Mouse (Mus musculus): ENCODE results near the gene Shbg. TPM values are rescaled to one million over a fixed set of nuclear protein-coding genes. Genes with fewer than 3 reads are reported as not detected.
A peak's percentile ranks its signal among the peaks of the same experiment; 100 is the strongest.

Shbg gene
- polyA plus RNA-seq, 1 experiment from 2014 or later, result not detected

- no peak overlapping the region for H3K4me3 ChIP-seq
- no peaks in the 10 kb centered on the region for H3K9me3 ChIP-seq
- H3K36me3 ChIP-seq, result peaks cover 85% of the 10 kb centered on the region
- no peak overlapping the region for H3K4me2 ChIP-seq (replicated peaks)
- 89% methylated on average over 3 of the region's 3 CpGs for WGBS
- H3K4me1 ChIP-seq, result no peaks in the 10 kb centered on the region
- H3K27ac ChIP-seq, result no peak overlapping the region
- no peak for ATAC-seq (ENCODE audit: low FRiP score, low read depth)
- H3K9ac ChIP-seq, result no peak overlapping the region
- no peaks in the 10 kb centered on the region for H3K27me3 ChIP-seq
Measured at GRCm38 (mm10) chr11:69591424-69591823, 26.3 kb downstream of the Shbg start.

DNA sequence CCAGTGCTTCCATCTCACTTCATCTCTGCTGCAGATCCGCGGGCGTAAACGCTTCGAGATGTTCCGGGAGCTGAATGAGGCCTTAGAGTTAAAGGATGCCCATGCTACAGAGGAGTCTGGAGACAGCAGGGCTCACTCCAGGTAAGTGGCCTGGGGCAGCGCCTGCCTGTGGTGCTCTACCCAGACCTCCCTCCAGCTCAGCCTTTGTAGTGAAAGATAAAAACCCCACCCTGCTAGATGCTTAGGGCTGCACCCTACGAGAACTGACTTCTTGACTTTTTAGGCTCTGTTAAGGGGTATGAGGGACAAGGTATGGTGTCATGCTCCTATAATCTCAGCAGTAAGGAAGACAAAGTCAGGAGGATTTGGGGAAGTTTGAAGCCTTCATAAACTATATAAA, 27.1 kb downstream of the Shbg start:
- Histone ChIP-seq H3K9ac (no peak overlapping the region), H3K36me3 (peaks cover 85% of the 10 kb centered on the region), H3K9me3 (no peaks in the 10 kb centered on the region), H3K27me3 (no peaks in the 10 kb centered on the region), H3K4me2 (replicated peaks) (no peak overlapping the region), H3K27ac (no peak overlapping the region), H3K4me1 (no peaks in the 10 kb centered on the region), H3K4me3 (no peak overlapping the region)
- WGBS, result 91% methylated on average over 8 of the region's 8 CpGs
- ATAC-seq (ENCODE audit: low FRiP score, low read depth), result no peak

- ATAC-seq (ENCODE audit: low FRiP score, low read depth), result no peak
- H3K4me1 ChIP-seq, result no peaks in the 10 kb centered on the region
- H3K9me3 ChIP-seq, result no peaks in the 10 kb centered on the region
- H3K9ac ChIP-seq, result no peak overlapping the region
- H3K27ac ChIP-seq, result no peak overlapping the region
- H3K4me2 ChIP-seq (replicated peaks), result no peak overlapping the region
- H3K36me3 ChIP-seq, result peaks cover 77% of the 10 kb centered on the region
- no peak overlapping the region for H3K4me3 ChIP-seq
- WGBS, result 92% methylated on average over 22 of the region's 22 CpGs
- H3K27me3 ChIP-seq, result no peaks in the 10 kb centered on the region
Measured at GRCm38 (mm10) chr11:69589207-69589834, 28.4 kb downstream of the Shbg start.

DNA sequence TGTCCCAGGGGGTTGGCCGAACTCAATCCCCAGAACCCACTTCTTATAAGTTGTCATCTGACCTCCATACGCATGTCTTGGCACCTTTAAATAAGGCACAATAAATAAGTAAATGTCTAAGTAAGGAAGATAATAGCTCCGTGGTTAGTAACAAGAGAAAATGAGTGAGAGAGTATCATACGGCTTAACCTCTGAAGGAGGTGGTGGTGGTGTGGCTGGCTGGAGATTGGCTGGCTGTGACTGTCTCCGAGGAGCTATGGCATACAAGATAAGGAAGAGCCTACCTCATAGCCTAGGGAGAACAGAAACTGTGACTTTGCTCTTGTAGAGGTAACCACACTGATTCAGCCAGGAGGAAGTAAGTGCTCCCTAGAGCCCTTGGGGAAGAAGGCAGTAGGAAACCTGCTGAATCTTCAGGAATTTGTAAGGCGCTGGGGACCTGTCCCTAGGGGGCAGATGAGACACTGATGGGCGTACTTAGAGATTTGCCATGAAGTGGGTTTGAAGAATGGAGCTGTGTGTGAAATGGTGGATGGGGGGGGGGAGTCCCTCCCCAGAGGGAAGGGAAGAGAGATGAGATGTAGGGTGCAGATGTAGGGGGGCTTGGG, 31.9 kb downstream of the Shbg start:
- H3K36me3 ChIP-seq, result peaks cover 56% of the 10 kb centered on the region
- H3K4me2 ChIP-seq (replicated peaks), result no peak overlapping the region
- H3K9ac ChIP-seq, result no peak overlapping the region
- H3K27me3 ChIP-seq, result no peaks in the 10 kb centered on the region
- H3K9me3 ChIP-seq, result no peaks in the 10 kb centered on the region
- H3K4me3 ChIP-seq, result no peak overlapping the region
- ATAC-seq (ENCODE audit: low FRiP score, low read depth), result no peak
- no peak overlapping the region for H3K27ac ChIP-seq
- 81% methylated on average over 7 of the region's 7 CpGs for WGBS
- peaks cover 15% of the 10 kb centered on the region for H3K4me1 ChIP-seq

DNA sequence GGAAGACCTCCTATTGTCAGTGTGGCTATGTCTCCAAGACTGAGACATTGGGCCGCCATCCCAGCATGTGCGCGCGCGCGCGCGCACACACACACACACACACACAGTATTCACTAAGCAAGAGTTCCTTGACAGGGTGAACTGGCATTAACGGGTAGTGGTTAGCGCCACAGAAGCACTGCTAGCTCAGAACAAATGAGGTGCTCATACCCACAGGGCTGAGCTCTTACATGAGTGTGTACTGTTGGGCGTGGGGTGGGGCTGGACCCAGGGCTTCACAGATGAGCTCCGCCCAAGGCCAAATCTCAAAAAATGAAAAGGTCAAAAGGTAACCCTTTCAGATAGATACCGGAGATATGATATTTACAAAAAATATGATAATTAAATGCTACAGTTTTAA, 32.8 kb downstream of the Shbg start:
- Histone ChIP-seq H3K27ac (no peak overlapping the region), H3K4me2 (replicated peaks) (no peak overlapping the region), H3K4me3 (no peak overlapping the region), H3K9me3 (no peaks in the 10 kb centered on the region), H3K9ac (no peak overlapping the region), H3K36me3 (peaks cover 47% of the 10 kb centered on the region), H3K4me1 (peaks cover 15% of the 10 kb centered on the region), H3K27me3 (no peaks in the 10 kb centered on the region)
- WGBS, result 92% methylated on average over 13 of the region's 13 CpGs
- ATAC-seq (ENCODE audit: low FRiP score, low read depth), result no peak

DNA sequence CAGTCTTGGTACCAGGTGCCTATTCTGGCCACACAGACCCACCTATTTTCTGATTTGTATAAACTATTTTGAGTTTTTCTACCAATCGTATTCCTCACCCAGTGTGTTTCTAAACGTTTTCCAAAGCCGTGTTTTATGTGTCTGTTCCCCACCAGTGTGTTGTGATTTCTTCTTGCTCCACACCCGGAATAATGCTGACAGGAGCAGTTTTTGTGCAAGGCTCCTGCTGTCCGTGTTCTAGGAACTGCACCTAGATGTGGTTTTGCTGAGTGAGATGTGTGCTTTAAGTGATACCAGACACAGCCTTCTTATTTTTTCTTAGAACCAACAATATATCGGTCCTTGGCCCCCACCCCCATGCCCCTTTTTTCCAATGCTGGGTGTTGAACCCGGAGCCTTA, 33.7 kb downstream of the Shbg start:
- 79% methylated on average over 7 of the region's 7 CpGs for WGBS
- no peak for ATAC-seq (ENCODE audit: low FRiP score, low read depth)
- peaks cover 37% of the 10 kb centered on the region for H3K36me3 ChIP-seq

DNA sequence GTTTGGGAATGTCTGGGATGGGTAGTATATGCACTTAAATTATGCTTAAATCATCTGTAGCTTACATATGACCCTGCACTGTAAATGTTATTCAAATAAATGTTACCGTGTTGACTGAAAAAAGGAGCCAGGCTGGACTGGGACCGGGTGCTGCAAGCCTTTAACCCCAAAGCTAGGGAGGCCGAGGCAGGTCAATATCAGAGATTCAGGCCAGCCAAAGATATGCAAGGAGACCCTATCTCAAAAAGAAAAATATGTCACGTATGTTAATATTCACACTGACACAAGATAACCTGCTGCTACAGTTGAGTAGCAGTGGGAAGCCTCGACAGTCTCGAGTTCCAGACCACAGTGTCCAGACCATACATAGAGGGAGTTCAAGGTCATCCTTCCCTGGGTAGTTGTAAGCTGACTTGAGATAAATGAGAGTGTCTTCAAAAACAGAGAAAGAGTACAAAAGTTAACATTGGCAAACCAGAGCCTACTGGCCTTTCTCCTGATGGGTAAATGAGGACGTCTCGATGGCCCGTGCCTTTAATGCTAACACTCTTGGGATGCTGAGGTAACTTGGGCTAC, 35.4 kb downstream of the Shbg start:
- H3K27me3 ChIP-seq, result no peaks in the 10 kb centered on the region
- H3K4me3 ChIP-seq, result peak overlapping the region; percentile 87
- H3K27ac ChIP-seq, result no peak overlapping the region
- peak overlapping the region; percentile 86 for H3K9ac ChIP-seq
- peak overlapping the region; percentile 76 for H3K4me2 ChIP-seq (replicated peaks)
- WGBS, result 70% methylated on average over 9 of the region's 9 CpGs
- H3K4me1 ChIP-seq, result peaks cover 28% of the 10 kb centered on the region
- no peak for ATAC-seq (ENCODE audit: low FRiP score, low read depth)
- H3K36me3 ChIP-seq, result peaks cover 21% of the 10 kb centered on the region
- H3K9me3 ChIP-seq, result no peaks in the 10 kb centered on the region

More for the DNA sequence above, 33.7 kb downstream of the Shbg start:
- Histone ChIP-seq H3K4me2 (replicated peaks) (no peak overlapping the region), H3K27ac (no peak overlapping the region), H3K9me3 (no peaks in the 10 kb centered on the region), H3K9ac (no peak overlapping the region), H3K4me3 (no peak overlapping the region), H3K27me3 (no peaks in the 10 kb centered on the region), H3K4me1 (peaks cover 15% of the 10 kb centered on the region)

GRCm38 (mm10) chr11:69581814-69582213, 35.9 kb downstream of the Shbg start:
- Histone ChIP-seq H3K27me3 (no peaks in the 10 kb centered on the region), H3K9ac (peak overlapping the region; percentile 86), H3K36me3 (peaks cover 20% of the 10 kb centered on the region; the same call in 1 of the 2 replicates), H3K9me3 (no peaks in the 10 kb centered on the region), H3K4me1 (peaks cover 33% of the 10 kb centered on the region), H3K4me3 (peak overlapping the region; percentile 87), H3K27ac (peak overlapping the region; percentile 97), H3K4me2 (replicated peaks) (peak overlapping the region; percentile 76)
- ATAC-seq (ENCODE audit: low FRiP score, low read depth), result no peak
- WGBS, result 1% methylated on average over 8 of the region's 8 CpGs

DNA sequence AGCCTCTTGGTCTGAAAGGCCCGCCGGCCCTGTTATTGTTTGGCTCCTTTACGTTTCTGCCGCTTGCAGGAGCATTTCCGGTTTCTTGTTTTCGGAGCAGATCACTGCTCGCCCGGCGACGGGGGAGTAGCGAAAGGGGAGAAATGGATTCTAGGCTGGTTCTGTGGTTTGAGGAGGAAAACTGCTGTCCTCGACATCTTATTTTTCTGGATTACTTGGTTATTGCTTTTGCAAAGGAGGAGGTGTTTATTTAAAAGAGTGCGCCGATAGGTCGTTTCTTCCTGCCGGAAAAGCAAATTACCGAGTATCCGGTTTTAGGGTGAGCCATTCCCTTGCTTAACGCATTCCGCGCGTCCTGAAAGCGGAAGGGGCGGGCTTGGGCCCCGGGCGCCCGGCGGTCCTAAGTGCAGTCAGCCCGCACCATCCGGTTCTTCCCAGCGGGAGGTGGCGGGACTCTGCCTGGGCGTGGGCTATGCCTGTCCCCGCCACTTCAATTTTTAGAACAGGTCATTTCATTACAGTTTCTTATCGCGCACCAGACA, 36.5 kb downstream of the Shbg start:
- H3K36me3 ChIP-seq, result peaks cover 16% of the 10 kb centered on the region; the same call in 1 of the 2 replicates
- peak overlapping the region; percentile 76 for H3K4me2 ChIP-seq (replicated peaks)
- peak overlapping the region; percentile 86 for H3K9ac ChIP-seq
- peak overlapping the region; percentile 87 for H3K4me3 ChIP-seq
- peak; percentile 85 for ATAC-seq (ENCODE audit: low FRiP score, low read depth)
- H3K27ac ChIP-seq, result peak overlapping the region; percentile 97
- H3K9me3 ChIP-seq, result no peaks in the 10 kb centered on the region
- peaks cover 39% of the 10 kb centered on the region for H3K4me1 ChIP-seq
- no peaks in the 10 kb centered on the region for H3K27me3 ChIP-seq
- under 1% methylated on average over 36 of the region's 36 CpGs for WGBS

DNA sequence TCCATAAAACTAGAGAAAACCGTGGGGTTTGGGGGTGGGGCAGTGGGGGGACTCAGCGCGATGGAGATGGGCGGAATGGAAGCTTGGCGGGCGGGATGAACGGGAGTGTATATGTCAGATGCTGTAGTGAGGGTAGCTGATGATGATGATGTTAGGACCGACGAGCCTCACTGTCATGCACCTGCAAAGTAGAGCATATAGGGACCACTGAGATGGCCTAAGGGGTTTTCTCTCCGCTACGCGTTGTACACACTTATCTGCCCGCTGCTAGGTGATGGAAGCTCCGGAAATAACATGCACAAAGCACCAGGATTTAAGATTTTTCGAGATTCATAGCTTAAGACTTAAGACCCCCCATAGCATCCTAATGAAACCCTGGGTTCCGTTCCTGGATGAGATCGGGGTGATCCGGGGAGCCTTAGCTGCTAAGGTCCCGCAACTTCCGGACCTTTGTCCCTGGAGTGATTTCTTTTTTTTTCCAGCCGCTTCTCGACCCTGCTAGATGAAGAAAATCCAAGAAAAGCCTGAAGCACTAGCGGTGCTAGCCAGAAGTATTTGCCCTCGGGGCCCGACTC, 37.0 kb downstream of the Shbg start:
- peak overlapping the region; percentile 76 for H3K4me2 ChIP-seq (replicated peaks)
- peak overlapping the region; percentile 97 for H3K27ac ChIP-seq
- H3K4me1 ChIP-seq, result peaks cover 43% of the 10 kb centered on the region
- H3K9me3 ChIP-seq, result no peaks in the 10 kb centered on the region
- peak overlapping the region; percentile 87 for H3K4me3 ChIP-seq
- H3K36me3 ChIP-seq, result peaks cover 16% of the 10 kb centered on the region; the same call in 1 of the 2 replicates
- no peaks in the 10 kb centered on the region for H3K27me3 ChIP-seq
- ATAC-seq (ENCODE audit: low FRiP score, low read depth), result no peak
- peak overlapping the region; percentile 86 for H3K9ac ChIP-seq
- under 1% methylated on average over 25 of the region's 25 CpGs for WGBS

DNA sequence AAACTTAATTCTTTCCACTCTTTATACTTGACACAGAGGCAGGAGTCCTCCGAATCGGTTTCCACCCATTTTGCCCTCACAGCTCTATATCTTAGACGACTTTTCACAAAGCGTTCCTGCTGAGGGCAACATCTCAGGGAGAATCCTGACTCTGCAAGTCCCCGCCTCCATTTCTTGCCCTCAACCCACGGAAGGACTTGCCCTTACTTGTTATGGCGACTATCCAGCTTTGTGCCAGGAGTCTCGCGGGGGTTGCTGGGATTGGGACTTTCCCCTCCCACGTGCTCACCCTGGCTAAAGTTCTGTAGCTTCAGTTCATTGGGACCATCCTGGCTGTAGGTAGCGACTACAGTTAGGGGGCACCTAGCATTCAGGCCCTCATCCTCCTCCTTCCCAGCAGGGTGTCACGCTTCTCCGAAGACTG, 37.6 kb downstream of the Shbg start, which contains the start of the genes Wrap53 and Trp53:
TSS of gene Wrap53 (minus strand) at position 165 of the 424 bp plus-strand sequence.
TSS of gene Trp53 (plus strand) at position 269 of the 424 bp plus-strand sequence.
- Histone ChIP-seq H3K4me1 (peaks cover 43% of the 10 kb centered on the region), H3K4me3 (peak within 1 kb of the TSS; percentile 87), H3K27me3 (no peaks in the 10 kb centered on the region), H3K36me3 (peaks cover 21% of the 10 kb centered on the region; the same call in 1 of the 2 replicates), H3K9me3 (no peaks in the 10 kb centered on the region), H3K4me2 (replicated peaks) (peak within 1 kb of the TSS; percentile 83), H3K9ac (peak within 1 kb of the TSS; percentile 86), H3K27ac (peak within 1 kb of the TSS; percentile 97)
- WGBS, result under 1% methylated on average over 13 of the region's 13 CpGs
- ATAC-seq (ENCODE audit: low FRiP score, low read depth), result peak; percentile 60

Measured in limb, embryonic 13.5 days (tissue).